Mouse (Mus musculus) heart, embryonic 13.5 days (tissue): Measurements from ENCODE around the gene Ly6g6c. TPM values are rescaled to one million over a fixed set of nuclear protein-coding genes. Genes with fewer than 3 reads are reported as not detected.

ENCODE experiments used
- ATAC-seq: fragments of 200-750 bp; cut with Nextera tagmentation; 2 replicates; pipeline ENCODE4 v1.8.0; 2017; ENCODE audit warnings: moderate TSS enrichment; ENCODE audit not compliant: insufficient number of reproducible peaks, low FRiP score, low TSS enrichment; ENCODE audit errors: extremely low read depth
- H3K27ac ChIP-seq: fragments of 300-500 bp; sonication (generic); replicated peaks from 2 replicates; pipeline ENCODE4 v1.5.1; 2015; ENCODE audit warnings: moderate library complexity, mild to moderate bottlenecking, inconsistent platforms
- H3K27me3 ChIP-seq: fragments of 300-500 bp; sonication (generic); replicated peaks from 2 replicates; pipeline ENCODE4 v1.6.1; 2015; ENCODE audit warnings: mild to moderate bottlenecking, inconsistent platforms
- H3K36me3 ChIP-seq: fragments of 300-500 bp; sonication (generic); 2 replicates; pipeline ENCODE4 v1.6.1; 2015; ENCODE audit warnings: mild to moderate bottlenecking, inconsistent platforms
- H3K4me1 ChIP-seq: fragments of 300-500 bp; sonication (generic); 2 replicates; pipeline ENCODE4 v1.6.1; 2015; ENCODE audit warnings: inconsistent platforms
- H3K4me2 ChIP-seq: fragments of 300-500 bp; sonication (generic); 2 replicates; pipeline ENCODE4 v1.6.1; 2015; ENCODE audit warnings: inconsistent platforms, mild to moderate bottlenecking, moderate library complexity
- H3K4me3 ChIP-seq: fragments of 300-500 bp; sonication (generic); 2 replicates; pipeline ENCODE4 v1.5.1; 2015; ENCODE audit warnings: moderate library complexity, mild to moderate bottlenecking, inconsistent platforms
- H3K9ac ChIP-seq: fragments of 300-500 bp; sonication (generic); 2 replicates; pipeline ENCODE4 v1.6.1; 2015; ENCODE audit warnings: inconsistent platforms, mild to moderate bottlenecking, moderate library complexity
- H3K9me3 ChIP-seq: fragments of 300-500 bp; sonication (generic); 2 replicates; pipeline ENCODE4 v1.6.1; 2016; ENCODE audit warnings: inconsistent platforms
- WGBS: fragments of 180-500 bp; shearing (Covaris S2); methylation state at CpG from one replicate; pipeline ENCODE4 v1.1.7; 2015; ENCODE audit warnings: mixed read lengths; 5-methylcytosine and 5-hydroxymethylcytosine counted together
- polyA plus RNA-seq: library from polyadenylated mRNA; unstranded; fragments of >200 nt; fragmentation: Nextera tagmentation; extraction: Ambion mirVana; gene quantifications from 2 replicates; pipeline ENCODE4 v1.2.1, GENCODE M21; 2015

Gene Ly6g6c
- polyA plus RNA-seq, 1 experiment from 2014 or later: not detected

GRCm38 (mm10) chr17:35088151-35088550, 23.0 kb downstream of the Ly6g6c start:
- Histone ChIP-seq H3K4me2 (no peak overlapping the region), H3K27me3 (peaks cover 6% of the 10 kb centered on the region), H3K27ac (no peak overlapping the region), H3K4me1 (peaks cover 22% of the 10 kb centered on the region), H3K9ac (no peak overlapping the region), H3K4me3 (no peak overlapping the region), H3K36me3 (peaks cover 25% of the 10 kb centered on the region), H3K9me3 (no peaks in the 10 kb centered on the region)
- no peak for ATAC-seq
- 34% methylated on average over 2 of the region's 2 CpGs for WGBS

DNA sequence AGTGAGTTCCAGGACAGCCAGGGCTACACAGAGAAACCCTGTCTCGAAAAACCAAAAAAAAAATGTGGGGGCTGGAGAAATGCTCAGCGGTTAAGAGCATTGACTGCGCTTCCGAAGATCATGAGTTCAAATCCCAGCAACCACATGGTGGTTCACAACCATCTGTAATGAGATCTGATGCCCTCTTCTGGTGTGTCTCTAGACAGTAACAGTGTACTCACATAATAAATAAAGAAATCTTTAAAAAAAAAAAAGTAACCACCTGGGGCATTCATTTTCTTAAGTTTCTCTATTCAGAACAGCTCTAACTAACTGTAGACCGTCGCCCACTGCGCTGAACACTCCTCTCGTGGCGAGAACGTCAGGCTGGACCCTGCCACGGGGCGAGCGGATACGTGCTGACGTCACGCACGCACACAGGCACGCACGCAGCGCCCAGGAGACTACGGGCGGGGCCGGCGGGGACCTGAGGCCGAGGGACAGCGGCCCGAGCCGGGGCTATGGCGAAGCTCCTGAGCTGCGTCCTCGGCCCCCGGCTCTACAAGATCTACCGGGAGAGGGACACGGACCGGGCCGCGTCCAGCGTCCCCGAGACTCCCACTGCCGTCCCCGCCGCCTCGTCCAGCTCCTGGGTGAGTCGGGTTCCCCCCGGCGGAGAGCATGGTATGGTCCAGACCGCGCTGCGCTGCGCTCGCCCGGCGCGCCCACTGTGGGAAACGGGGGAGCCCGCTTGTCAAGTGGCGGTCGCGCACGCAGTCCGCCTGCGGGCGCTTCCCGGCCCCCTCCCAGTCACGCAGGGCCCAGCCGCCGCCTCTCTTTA, 23.8 kb downstream of the Ly6g6c start, which contains the start of gene Abhd16a:
TSS of gene Abhd16a (plus strand) at position 439 of the 820 bp plus-strand sequence.
- WGBS: 4% methylated on average over 52 of the region's 67 CpGs
- Histone ChIP-seq H3K4me3 (peak within 1 kb of the TSS; percentile 73), H3K9me3 (no peaks in the 10 kb centered on the region), H3K4me2 (peak within 1 kb of the TSS; percentile 83), H3K4me1 (peaks cover 22% of the 10 kb centered on the region), H3K27ac (peak within 1 kb of the TSS; percentile 92), H3K9ac (peak within 1 kb of the TSS; percentile 87), H3K27me3 (no peaks in the 10 kb centered on the region), H3K36me3 (peaks cover 34% of the 10 kb centered on the region)
- ATAC-seq: peak; percentile 96

- Histone ChIP-seq H3K27ac (0 out of 2 replicates have a peak overlapping the region, but pooled peaks have one; percentile 92), H3K4me1 (peaks cover 27% of the 10 kb centered on the region), H3K4me3 (peak overlapping the region; percentile 73), H3K27me3 (no peaks in the 10 kb centered on the region), H3K9ac (peak overlapping the region; percentile 87), H3K36me3 (peaks cover 47% of the 10 kb centered on the region), H3K9me3 (no peaks in the 10 kb centered on the region), H3K4me2 (peak overlapping the region; percentile 83)
- ATAC-seq: no peak
- WGBS: 55% methylated on average over 8 of the region's 8 CpGs
These were observed 25.2 kb downstream of the Ly6g6c start for GRCm38 (mm10) chr17:35090166-35090932.

DNA sequence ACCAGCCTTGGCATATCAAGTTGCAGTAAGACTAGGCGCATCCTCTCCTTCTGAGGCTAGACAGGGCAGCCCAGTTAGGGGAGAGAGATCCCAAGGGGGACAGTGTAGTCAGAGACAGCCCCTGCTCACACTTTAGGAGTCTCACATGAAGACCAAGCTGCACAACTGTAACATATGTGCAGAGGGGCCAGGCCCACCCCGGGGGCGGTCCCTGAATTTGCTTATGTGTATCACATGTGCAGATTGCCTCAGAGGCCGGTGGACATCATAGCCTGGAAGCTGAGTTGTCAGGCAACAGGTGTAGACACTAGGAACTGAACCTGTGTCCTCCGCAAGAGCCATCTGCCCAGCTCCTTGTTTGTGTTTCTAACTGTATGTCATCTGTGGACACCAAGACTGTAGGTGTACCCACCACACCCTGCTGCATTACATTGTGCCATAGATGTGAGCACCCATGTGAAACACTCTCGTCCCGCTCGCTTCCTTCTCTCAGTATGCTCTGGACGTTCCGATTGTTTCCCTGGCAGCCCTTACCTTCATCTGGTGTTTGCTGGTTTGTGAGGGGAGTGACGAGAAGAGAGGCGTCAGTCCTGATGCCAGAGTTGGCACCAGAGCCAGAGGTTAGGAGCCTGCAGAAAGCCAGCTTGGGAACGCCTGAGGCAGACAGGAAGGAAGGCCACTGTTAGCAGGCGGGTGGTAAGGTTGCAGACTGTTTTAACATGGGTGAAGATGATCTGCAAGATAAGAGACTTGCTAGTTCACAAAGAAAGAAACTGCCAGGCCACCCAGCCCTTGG, 27.4 kb downstream of the Ly6g6c start:
- Histone ChIP-seq H3K4me1 (peaks cover 24% of the 10 kb centered on the region), H3K27me3 (no peaks in the 10 kb centered on the region), H3K27ac (no peak overlapping the region), H3K9me3 (no peaks in the 10 kb centered on the region), H3K4me3 (no peak overlapping the region), H3K4me2 (no peak overlapping the region), H3K36me3 (peaks cover 69% of the 10 kb centered on the region), H3K9ac (no peak overlapping the region)
- ATAC-seq: no peak
- 84% methylated on average over 14 of the region's 14 CpGs for WGBS

- Histone ChIP-seq H3K9ac (0 out of 2 replicates have a peak overlapping the region, but pooled peaks have one; percentile 19), H3K4me3 (no peak overlapping the region), H3K27me3 (no peaks in the 10 kb centered on the region), H3K4me1 (peaks cover 19% of the 10 kb centered on the region), H3K27ac (no peak overlapping the region), H3K9me3 (no peaks in the 10 kb centered on the region), H3K4me2 (no peak overlapping the region), H3K36me3 (peaks cover 90% of the 10 kb centered on the region)
- WGBS: 75% methylated on average over 15 of the region's 15 CpGs
- no peak for ATAC-seq
These were observed 29.5 kb downstream of the Ly6g6c start for GRCm38 (mm10) chr17:35094475-35095365.

- H3K36me3 ChIP-seq: peaks cover 98% of the 10 kb centered on the region
These were observed 31.4 kb downstream of the Ly6g6c start for GRCm38 (mm10) chr17:35096597-35096996.

DNA sequence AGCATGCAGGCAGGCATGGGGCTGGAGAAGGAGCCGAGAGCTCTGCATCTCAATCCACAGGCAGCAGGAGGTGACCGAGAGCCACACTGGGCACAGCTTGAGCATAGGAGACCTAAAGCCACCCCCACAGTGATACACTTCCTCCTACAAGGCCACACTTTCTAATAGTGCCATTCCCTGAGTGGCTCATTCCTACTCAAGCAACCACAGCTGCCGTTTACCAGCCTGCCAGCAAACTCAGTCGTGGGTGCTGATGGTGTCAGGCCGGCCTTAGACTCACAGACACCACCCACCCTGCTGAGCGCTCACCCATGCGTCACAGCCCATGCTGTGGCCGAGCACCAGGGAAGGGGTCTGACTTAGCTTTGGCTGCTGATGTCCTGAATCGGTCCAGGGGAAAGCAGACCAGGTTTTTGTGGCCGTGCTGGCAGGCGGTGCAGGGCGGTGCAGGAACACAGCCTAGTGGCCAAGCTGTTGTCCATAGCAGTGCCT, 32.0 kb downstream of the Ly6g6c start:
- no peak overlapping the region for H3K4me2 ChIP-seq
- H3K9me3 ChIP-seq: no peaks in the 10 kb centered on the region
- WGBS: 83% methylated on average over 12 of the region's 12 CpGs
- peaks cover 99% of the 10 kb centered on the region for H3K36me3 ChIP-seq
- H3K9ac ChIP-seq: no peak overlapping the region
- H3K27ac ChIP-seq: no peak overlapping the region
- H3K4me1 ChIP-seq: peaks cover 12% of the 10 kb centered on the region
- no peak overlapping the region for H3K4me3 ChIP-seq
- no peaks in the 10 kb centered on the region for H3K27me3 ChIP-seq
- ATAC-seq: no peak

More at GRCm38 (mm10) chr17:35096597-35096996, 31.4 kb downstream of the Ly6g6c start:
- Histone ChIP-seq H3K9ac (peak overlapping the region; percentile 55), H3K4me3 (no peak overlapping the region), H3K9me3 (no peaks in the 10 kb centered on the region), H3K4me1 (peaks cover 7% of the 10 kb centered on the region), H3K4me2 (no peak overlapping the region; the same call in 1 of the 2 replicates), H3K27ac (no peak overlapping the region), H3K27me3 (no peaks in the 10 kb centered on the region)
- 87% methylated on average over 12 of the region's 12 CpGs for WGBS
- no peak for ATAC-seq

DNA sequence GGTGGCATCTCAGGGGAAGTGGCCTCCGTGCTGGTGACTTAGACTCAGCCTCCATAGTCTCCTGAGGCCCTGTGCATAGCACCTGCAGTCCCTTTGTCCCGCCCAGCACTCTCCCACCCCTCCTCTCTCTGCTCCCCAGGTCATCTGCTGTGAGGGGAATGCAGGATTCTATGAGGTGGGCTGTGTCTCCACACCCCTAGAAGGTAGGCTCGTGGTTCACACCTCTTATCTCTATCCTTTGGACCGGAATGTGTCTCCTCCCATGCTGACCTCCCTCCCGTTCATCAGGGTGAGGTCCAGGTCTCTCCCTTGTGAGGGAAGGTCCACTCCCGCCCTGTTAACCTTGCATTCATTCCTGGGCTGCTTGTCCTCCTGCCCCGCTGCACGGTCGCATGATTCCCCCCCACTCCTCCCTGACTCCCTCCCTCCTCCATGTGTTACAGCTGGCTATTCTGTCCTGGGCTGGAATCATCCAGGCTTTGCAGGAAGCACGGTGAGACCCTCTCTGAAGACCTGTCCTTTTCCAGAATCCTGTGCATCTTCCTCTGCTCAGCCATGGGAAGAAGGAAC, 35.1 kb downstream of the Ly6g6c start:
- peaks cover 21% of the 10 kb centered on the region for H3K4me1 ChIP-seq
- no peak overlapping the region for H3K4me2 ChIP-seq
- ATAC-seq: no peak
- 0 out of 2 replicates have a peak overlapping the region, but pooled peaks have one; percentile 19 for H3K9ac ChIP-seq
- H3K27ac ChIP-seq: no peak overlapping the region
- peaks cover 86% of the 10 kb centered on the region for H3K36me3 ChIP-seq
- no peaks in the 10 kb centered on the region for H3K27me3 ChIP-seq
- H3K9me3 ChIP-seq: no peaks in the 10 kb centered on the region
- WGBS: 51% methylated on average over 10 of the region's 10 CpGs
- no peak overlapping the region for H3K4me3 ChIP-seq

- Histone ChIP-seq H3K9me3 (no peaks in the 10 kb centered on the region), H3K4me1 (peaks cover 28% of the 10 kb centered on the region), H3K36me3 (peaks cover 77% of the 10 kb centered on the region), H3K27me3 (no peaks in the 10 kb centered on the region), H3K4me2 (no peak overlapping the region), H3K9ac (no peak overlapping the region), H3K27ac (0 out of 2 replicates have a peak overlapping the region, but pooled peaks have one; percentile 13), H3K4me3 (no peak overlapping the region)
- WGBS: 83% methylated on average over 11 of the region's 11 CpGs
- no peak for ATAC-seq
These were observed 36.0 kb downstream of the Ly6g6c start for GRCm38 (mm10) chr17:35101161-35101560.

DNA sequence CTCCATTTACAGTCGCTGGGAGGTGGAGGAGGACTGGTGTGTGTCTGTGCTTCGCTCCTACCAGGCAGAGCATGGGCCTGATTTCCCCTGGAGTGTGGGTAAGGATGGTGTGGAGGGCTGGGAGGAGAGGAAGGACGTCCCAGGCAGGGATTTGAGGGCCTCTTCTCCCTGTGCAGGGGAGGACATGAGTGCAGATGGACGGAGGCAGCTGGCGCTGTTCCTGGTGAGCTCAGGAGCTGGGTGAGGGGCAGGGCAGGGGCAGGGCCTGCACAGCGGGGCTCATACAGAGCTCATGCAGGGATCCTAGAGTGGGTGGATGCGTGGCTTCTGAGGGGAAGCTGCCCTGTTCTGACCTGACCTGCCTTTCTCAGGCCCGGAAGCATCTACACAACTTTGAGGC, 37.1 kb downstream of the Ly6g6c start:
- no peak overlapping the region for H3K4me3 ChIP-seq
- H3K4me2 ChIP-seq: no peak overlapping the region
- WGBS: 72% methylated on average over 8 of the region's 8 CpGs
- peak overlapping the region; percentile 29 for H3K9ac ChIP-seq
- peak overlapping the region; percentile 13; the same call in 1 of the 2 replicates for H3K27ac ChIP-seq
- H3K36me3 ChIP-seq: peaks cover 66% of the 10 kb centered on the region
- peaks cover 30% of the 10 kb centered on the region for H3K4me1 ChIP-seq
- H3K9me3 ChIP-seq: no peaks in the 10 kb centered on the region
- H3K27me3 ChIP-seq: no peaks in the 10 kb centered on the region
- ATAC-seq: no peak
